Mouse (Mus musculus) E14TG2a.4 (cell line): ENCODE results near the gene Pabpc4.
A peak's percentile ranks its signal among the peaks of the same experiment; 100 is the strongest.
"Not testable (repeated sequence)": the region's sequence is repeated elsewhere in the genome, so short reads cannot be mapped to it uniquely, and the experiment has no call there.

Experiments
- H3K27me3 ChIP-seq: 2 replicates; pipeline ENCODE4 v1.6.1; 2014; ENCODE audit warnings: low read length, control low read depth; ENCODE audit not compliant: insufficient read depth
- H3K36me3 ChIP-seq: 2 replicates; pipeline ENCODE4 v1.6.1; 2014; ENCODE audit warnings: low read length, control low read depth; ENCODE audit not compliant: insufficient read depth
- H3K4me1 ChIP-seq: replicated peaks from 2 replicates; pipeline ENCODE4 v1.6.1; 2014; ENCODE audit warnings: low read depth, low read length, control low read depth
- H3K4me3 ChIP-seq: replicated peaks from 2 replicates; pipeline ENCODE4 v1.5.1; 2014; ENCODE audit warnings: mild to moderate bottlenecking, low read length
- H3K9me3 ChIP-seq: 2 replicates; pipeline ENCODE4 v1.6.1; 2014; ENCODE audit warnings: low read length, control low read depth
- CTCF ChIP-seq: conservative IDR thresholded peaks from 2 replicates; pipeline ENCODE4 v1.5.1; 2014; ENCODE audit warnings: low read length
- NANOG ChIP-seq: IDR thresholded peaks from 2 replicates; pipeline ENCODE4 v1.6.1; 2014; ENCODE audit warnings: borderline replicate concordance, low read length, mixed read lengths
- POU5F1 ChIP-seq: IDR thresholded peaks from 2 replicates; pipeline ENCODE4 v1.6.1; 2014; ENCODE audit warnings: low read length, borderline replicate concordance

Pabpc4 gene

GRCm38 (mm10) chr4:123298226-123298625, 36.1 kb downstream of the Pabpc4 start:
- Histone ChIP-seq H3K4me3 (no peak overlapping the region), H3K4me1 (peaks cover 62% of the 10 kb centered on the region)

DNA sequence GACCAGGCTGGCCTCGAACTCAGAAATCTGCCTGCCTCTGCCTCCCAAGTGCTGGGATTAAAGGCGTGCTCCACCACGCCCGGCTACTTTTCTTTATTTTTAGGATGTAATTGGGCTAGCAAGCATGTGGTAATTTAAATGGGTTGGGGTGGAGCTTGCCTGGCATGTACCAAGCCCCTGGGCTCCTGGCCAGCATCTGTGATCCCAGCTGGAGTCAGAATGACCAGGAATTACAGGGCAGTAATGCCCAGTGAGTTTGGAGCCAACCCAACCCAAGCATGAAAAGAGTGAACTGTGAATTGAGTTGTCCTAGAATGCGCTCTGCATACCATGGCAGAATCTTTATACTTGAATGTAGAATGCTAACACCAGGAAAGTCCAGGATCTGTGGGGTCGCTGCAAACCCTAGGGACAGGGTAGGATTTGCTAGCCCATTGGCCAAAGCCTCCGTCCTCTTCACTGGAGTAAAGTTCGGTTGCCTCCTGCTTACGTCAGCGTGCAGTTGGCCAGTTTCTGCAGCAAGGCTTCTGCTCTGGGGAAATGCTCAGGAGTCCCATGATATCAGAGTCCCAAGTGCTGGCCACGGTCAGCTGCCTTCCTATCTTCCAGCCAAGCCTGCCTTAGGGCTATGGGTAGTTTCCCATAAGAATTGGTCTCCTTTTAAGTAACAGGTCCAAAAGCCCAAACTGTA, 37.0 kb downstream of the Pabpc4 start:
- Histone ChIP-seq H3K27me3 (no peaks in the 10 kb centered on the region), H3K4me3 (no peak overlapping the region), H3K9me3 (peaks cover 7% of the 10 kb centered on the region), H3K4me1 (peaks cover 55% of the 10 kb centered on the region), H3K36me3 (peaks cover 100% of the 10 kb centered on the region)
- TF ChIP-seq CTCF: no peak
- TF ChIP-seq NANOG: no peak
- TF ChIP-seq POU5F1: no peak

More at GRCm38 (mm10) chr4:123298226-123298625, 36.1 kb downstream of the Pabpc4 start:
- H3K36me3 ChIP-seq: peaks cover 100% of the 10 kb centered on the region
- TF ChIP-seq POU5F1 (no peak), CTCF (no peak), NANOG (no peak)
- H3K9me3 ChIP-seq: no peaks in the 10 kb centered on the region
- no peaks in the 10 kb centered on the region for H3K27me3 ChIP-seq

DNA sequence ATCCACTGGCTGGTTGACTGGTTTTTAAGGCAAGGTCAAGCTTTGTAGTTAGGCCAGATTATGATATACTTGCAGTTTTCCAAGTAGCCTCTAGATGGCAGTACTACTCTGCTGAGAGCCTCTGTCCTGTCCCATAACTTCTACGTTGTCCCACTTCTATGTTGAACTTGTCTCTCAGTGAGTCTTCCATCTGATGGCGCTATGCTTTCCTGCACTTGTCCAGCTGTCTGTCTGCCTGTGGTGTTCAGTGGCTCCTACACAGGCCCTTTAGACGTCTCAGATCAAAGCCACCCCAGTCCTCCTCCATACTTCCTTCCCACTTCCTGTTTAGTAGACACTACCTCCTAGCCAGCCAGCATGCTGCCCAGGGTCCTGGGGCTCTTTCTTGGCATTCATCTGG, 43.6 kb downstream of the Pabpc4 start:
- H3K36me3 ChIP-seq: peaks cover 41% of the 10 kb centered on the region
- TF ChIP-seq CTCF: peak; percentile 64
- no peak for TF ChIP-seq NANOG
- H3K4me1 ChIP-seq: peaks cover 32% of the 10 kb centered on the region
- H3K9me3 ChIP-seq: peaks cover 7% of the 10 kb centered on the region
- H3K27me3 ChIP-seq: no peaks in the 10 kb centered on the region
- no peak overlapping the region for H3K4me3 ChIP-seq

GRCm38 (mm10) chr4:123306999-123307398, 44.8 kb downstream of the Pabpc4 start:
- Histone ChIP-seq H3K36me3 (peaks cover 29% of the 10 kb centered on the region), H3K9me3 (peaks cover 7% of the 10 kb centered on the region), H3K4me1 (peaks cover 31% of the 10 kb centered on the region), H3K27me3 (no peaks in the 10 kb centered on the region), H3K4me3 (no peak overlapping the region)
- TF ChIP-seq POU5F1 (no peak), NANOG (no peak), CTCF (no peak)

DNA sequence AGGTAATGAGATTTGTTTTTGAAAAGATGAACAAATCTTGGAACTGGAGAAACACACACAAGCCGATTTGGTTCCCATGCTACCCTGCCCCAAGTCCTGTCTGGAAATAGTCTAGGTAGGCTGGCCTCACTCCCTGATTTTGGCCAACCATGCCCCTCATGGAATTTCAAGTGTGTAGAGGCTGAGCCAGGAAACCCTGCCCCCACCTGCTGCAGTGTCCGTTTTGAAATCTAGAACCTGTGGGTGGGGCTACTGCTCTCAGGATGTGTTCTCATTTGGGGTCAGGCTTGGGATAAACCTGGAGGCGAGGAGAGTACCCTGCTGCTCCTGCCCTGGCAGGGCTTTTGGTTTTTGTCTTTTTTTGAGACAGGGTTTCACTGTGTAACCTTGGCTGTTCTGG, 46.1 kb downstream of the Pabpc4 start:
- no peak for TF ChIP-seq CTCF
- no peak for TF ChIP-seq NANOG
- no peak for TF ChIP-seq POU5F1
- H3K9me3 ChIP-seq: peaks cover 7% of the 10 kb centered on the region
- H3K36me3 ChIP-seq: peaks cover 16% of the 10 kb centered on the region
- H3K4me3 ChIP-seq: no peak overlapping the region
- H3K4me1 ChIP-seq: peaks cover 35% of the 10 kb centered on the region
- H3K27me3 ChIP-seq: no peaks in the 10 kb centered on the region

DNA sequence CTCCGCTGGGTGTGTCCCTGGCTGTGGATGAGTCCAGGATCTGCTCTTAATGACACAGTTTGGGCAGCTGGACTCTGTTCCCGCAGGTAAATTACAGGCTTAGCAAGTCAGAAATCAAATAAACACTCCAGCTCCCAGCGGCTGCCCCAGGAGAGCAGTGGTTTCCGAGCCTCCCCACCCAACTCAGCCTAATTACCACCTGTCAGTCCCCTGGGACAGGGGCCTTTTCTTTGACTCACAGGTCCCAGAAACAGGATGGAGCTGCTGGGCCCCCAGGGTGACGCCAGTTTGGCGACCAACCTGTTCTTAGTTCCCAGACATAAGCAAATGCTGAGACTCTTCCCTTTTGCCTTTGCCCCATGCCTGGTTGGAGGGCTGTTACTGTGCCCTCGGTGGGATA, 49.7 kb downstream of the Pabpc4 start:
- Histone ChIP-seq H3K36me3 (no peaks in the 10 kb centered on the region), H3K4me1 (peaks cover 42% of the 10 kb centered on the region), H3K9me3 (no peaks in the 10 kb centered on the region), H3K27me3 (no peaks in the 10 kb centered on the region), H3K4me3 (no peak overlapping the region)
- TF ChIP-seq POU5F1: no peak
- no peak for TF ChIP-seq CTCF
- TF ChIP-seq NANOG: no peak

GRCm38 (mm10) chr4:123313010-123313409, 50.9 kb downstream of the Pabpc4 start:
- peaks cover 31% of the 10 kb centered on the region for H3K4me1 ChIP-seq
- TF ChIP-seq POU5F1 (no peak), NANOG (no peak), CTCF (no peak)

GRCm38 (mm10) chr4:123314497-123314896, 52.3 kb downstream of the Pabpc4 start:
- TF ChIP-seq CTCF (no peak), NANOG (no peak), POU5F1 (no peak)
- H3K4me3 ChIP-seq: no peak overlapping the region
- H3K27me3 ChIP-seq: no peaks in the 10 kb centered on the region
- peaks cover 20% of the 10 kb centered on the region for H3K4me1 ChIP-seq
- no peaks in the 10 kb centered on the region for H3K9me3 ChIP-seq
- H3K36me3 ChIP-seq: no peaks in the 10 kb centered on the region

More at GRCm38 (mm10) chr4:123313010-123313409, 50.9 kb downstream of the Pabpc4 start:
- Histone ChIP-seq H3K36me3 (no peaks in the 10 kb centered on the region), H3K9me3 (no peaks in the 10 kb centered on the region), H3K27me3 (no peaks in the 10 kb centered on the region), H3K4me3 (no peak overlapping the region)

- not testable (repeated sequence) for H3K9me3 ChIP-seq, H3K36me3 ChIP-seq
- Histone ChIP-seq H3K27me3 (peaks cover 34% of the 10 kb centered on the region), H3K4me1 (peaks cover 11% of the 10 kb centered on the region), H3K4me3 (peak overlapping the region; percentile 69)
These were observed 60.8 kb downstream of the Pabpc4 start for GRCm38 (mm10) chr4:123322910-123323309.
